Mouse (Mus musculus): ENCODE results near the gene Ccnq. TPM values are rescaled to one million over a fixed set of nuclear protein-coding genes. Genes with fewer than 3 reads are reported as not detected.

Ccnq gene
- polyA plus RNA-seq (2016; fragmentation: Nextera tagmentation; extraction: Ambion mirVana) = 31.3 and 35.3 TPM in 2 replicates

DNA sequence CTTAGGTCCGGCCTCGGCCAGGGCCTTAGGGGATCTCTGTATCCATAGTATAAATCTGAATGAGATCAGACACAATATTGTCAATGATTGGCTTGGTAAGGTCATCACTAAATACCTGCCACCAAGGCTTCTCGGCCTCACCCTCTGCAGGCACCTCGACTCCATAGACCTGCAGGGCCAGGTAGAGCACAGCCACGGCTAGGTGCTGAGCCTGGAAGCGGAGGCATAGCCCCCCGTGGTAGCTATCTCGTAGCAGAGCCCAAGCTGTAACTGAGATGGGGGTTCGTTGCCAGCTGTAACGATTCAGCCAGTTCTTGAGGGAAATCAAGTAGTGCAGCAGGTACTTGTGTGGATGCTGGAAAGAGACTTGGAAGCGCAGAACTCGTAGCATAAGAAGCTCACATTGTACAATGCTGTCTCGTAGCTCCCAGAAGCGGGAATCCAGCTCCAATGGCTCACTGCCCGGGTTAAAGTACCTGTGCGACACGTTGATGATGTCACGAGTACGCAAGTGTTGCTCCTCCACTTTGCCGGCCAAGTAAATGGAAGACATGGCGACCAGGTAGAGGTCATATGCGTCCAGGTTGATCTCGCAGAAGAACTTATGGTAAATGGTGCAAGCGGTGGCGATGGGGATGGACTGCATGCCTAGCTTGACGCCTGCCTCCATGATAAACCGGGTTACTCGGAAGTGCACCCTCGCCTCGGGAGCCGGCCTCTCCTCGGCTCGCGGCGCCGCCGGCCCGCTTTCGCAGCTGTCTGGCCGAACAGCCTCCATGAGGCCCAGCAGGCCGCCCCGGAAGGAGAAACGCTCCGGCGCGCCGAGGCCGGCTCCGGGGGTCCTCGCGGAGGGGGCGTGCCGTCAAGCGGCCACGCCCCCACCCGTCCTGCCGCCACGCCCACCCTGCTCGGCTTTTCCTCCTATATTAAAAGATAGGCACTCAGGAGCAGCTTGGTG, at the start of gene Ccnq:
Ccnq (minus strand) TSS at position 845 of the 958 bp plus-strand sequence.
- Histone ChIP-seq H3K27ac (no peak within 1 kb of the TSS), H3K27me3 (replicated peaks) (no peaks in the 10 kb centered on the region), H3K4me1 (peaks cover 6% of the 10 kb centered on the region), H3K36me3 (0 out of 2 replicates have a peak, but pooled peaks cover 5% of the 10 kb centered on the region), H3K9me3 (no peaks in the 10 kb centered on the region), H3K9ac (peak within 1 kb of the TSS; percentile 61), H3K4me2 (replicated peaks) (peak within 1 kb of the TSS; percentile 77), H3K4me3 (peak within 1 kb of the TSS; percentile 62)
- ATAC-seq (ENCODE audit: low FRiP score, low read depth) = peak; percentile 85
- WGBS = 10% methylated on average over 59 of the region's 59 CpGs

DNA sequence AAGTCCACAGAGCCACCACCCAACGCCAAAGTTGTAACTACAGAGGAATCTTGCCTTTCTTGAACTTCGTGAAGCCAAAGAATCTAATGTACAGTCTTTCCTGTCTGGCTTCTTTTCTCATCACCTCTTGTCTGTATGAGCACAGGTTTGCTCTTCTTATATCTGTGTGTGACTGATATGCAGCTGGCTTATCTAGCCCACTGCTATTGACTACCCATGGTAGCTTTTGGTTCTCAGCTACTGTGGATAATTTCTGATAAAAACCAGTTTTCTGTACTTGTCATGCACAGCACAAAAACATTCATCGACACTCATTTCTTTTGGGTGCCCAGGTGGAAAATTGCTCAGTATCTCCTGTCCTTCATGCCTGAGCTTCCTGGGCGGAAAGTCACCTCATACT, 49.6 kb upstream of the Ccnq start:
- Histone ChIP-seq H3K9ac (no peak overlapping the region), H3K36me3 (no peaks in the 10 kb centered on the region)
- no peak for ATAC-seq (ENCODE audit: low FRiP score, low read depth)

DNA sequence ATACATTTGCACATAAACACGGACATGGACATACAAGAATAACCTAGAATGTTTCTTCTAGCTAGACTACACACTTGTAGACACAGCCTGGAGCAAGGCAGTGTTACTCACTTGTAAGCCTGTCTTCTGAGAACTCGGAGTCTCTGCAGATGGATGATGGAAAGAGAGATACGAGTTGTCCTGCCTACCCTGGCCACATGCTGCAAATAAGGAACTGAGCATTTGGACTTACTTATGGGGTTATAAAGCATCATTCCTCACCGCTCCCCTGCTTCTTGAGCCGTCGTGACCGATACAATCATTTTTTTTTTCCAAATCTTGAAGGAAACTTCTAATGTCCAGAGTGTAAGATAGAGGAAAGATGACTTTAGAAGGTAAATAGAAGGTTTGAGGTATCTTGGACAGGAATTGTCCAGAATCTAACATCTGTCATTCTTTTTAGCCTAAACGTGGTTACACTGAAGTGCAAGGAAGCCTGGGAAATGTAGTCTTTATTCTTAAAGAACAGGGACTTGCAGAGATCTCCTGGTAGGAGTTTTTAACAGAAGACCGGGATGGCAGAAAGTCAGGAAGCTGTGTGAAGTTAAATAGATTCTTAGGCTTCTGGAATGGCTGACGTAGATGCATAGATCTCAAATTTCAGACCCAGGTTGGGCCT, 44.7 kb upstream of the Ccnq start:
- no peak overlapping the region for H3K4me3 ChIP-seq
- no peaks in the 10 kb centered on the region for H3K27me3 ChIP-seq (replicated peaks)
- H3K27ac ChIP-seq = no peak overlapping the region
- peaks cover 15% of the 10 kb centered on the region for H3K4me1 ChIP-seq
- no peak for ATAC-seq (ENCODE audit: low FRiP score, low read depth)
- WGBS = 87% methylated on average over 10 of the region's 10 CpGs
- no peaks in the 10 kb centered on the region for H3K9me3 ChIP-seq
- no peak overlapping the region for H3K9ac ChIP-seq
- no peak overlapping the region for H3K4me2 ChIP-seq (replicated peaks)
- no peaks in the 10 kb centered on the region for H3K36me3 ChIP-seq

More for the DNA sequence above, 49.6 kb upstream of the Ccnq start:
- WGBS = 93% methylated on average over 4 of the region's 4 CpGs
- Histone ChIP-seq H3K4me2 (replicated peaks) (no peak overlapping the region), H3K4me3 (no peak overlapping the region), H3K27me3 (replicated peaks) (no peaks in the 10 kb centered on the region; the same call in 1 of the 2 replicates), H3K4me1 (peaks cover 7% of the 10 kb centered on the region), H3K27ac (no peak overlapping the region), H3K9me3 (no peaks in the 10 kb centered on the region)

DNA sequence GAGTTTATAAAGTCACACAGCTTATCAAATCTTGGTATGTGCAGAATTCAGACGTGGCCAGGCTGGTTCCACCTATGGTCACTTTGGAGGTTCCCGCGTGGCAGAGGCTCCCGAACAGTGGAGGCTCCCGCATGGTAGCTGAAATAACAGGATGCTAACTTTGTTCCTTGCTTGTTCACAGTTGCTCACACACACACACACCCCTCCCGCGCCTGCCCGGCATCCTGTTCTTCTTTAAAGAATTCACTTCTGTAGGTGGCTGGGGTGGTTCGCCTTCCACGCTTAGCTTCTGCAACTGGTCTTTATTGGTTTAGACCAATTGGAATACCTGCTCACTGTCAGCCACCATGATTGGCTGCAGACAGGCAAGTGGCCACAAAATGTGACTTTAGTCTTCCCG, 41.6 kb upstream of the Ccnq start:
- no peak overlapping the region for H3K9ac ChIP-seq
- H3K4me3 ChIP-seq = no peak overlapping the region
- no peaks in the 10 kb centered on the region for H3K36me3 ChIP-seq
- H3K27me3 ChIP-seq (replicated peaks) = no peaks in the 10 kb centered on the region
- no peaks in the 10 kb centered on the region for H3K9me3 ChIP-seq
- H3K4me2 ChIP-seq (replicated peaks) = peak overlapping the region; percentile 40; the same call in 1 of the 2 replicates
- no peak for ATAC-seq (ENCODE audit: low FRiP score, low read depth)
- WGBS = 74% methylated on average over 11 of the region's 11 CpGs
- H3K4me1 ChIP-seq = peaks cover 21% of the 10 kb centered on the region
- no peak overlapping the region for H3K27ac ChIP-seq

DNA sequence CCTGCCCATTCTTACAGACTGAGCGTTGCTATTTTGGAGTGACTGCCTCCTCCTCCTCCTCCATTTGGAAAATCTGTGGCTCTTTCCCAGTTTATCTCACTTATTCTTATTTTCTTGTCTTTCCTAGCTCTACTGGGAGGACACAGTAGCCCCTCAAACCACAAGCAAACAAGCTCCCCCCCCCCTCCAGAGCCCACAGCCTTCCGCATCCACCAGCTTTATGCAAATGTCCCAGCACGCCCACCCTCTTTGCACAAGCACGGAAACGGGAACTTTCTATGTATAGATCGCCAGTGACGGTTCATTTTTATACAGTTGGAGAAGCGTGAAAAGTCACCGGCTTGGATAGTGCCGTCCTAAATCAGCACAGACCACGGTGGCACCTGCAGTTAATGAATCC, 40.9 kb upstream of the Ccnq start:
- Histone ChIP-seq H3K9me3 (no peaks in the 10 kb centered on the region), H3K27me3 (replicated peaks) (no peaks in the 10 kb centered on the region), H3K27ac (peak overlapping the region; percentile 54; the same call in 1 of the 2 replicates), H3K4me2 (replicated peaks) (peak overlapping the region; percentile 40), H3K36me3 (no peaks in the 10 kb centered on the region), H3K4me3 (no peak overlapping the region), H3K4me1 (peaks cover 21% of the 10 kb centered on the region), H3K9ac (no peak overlapping the region)
- 27% methylated on average over 11 of the region's 11 CpGs for WGBS
- 0 out of 2 replicates have a peak, but pooled peaks have one; percentile 35 for ATAC-seq (ENCODE audit: low FRiP score, low read depth)

DNA sequence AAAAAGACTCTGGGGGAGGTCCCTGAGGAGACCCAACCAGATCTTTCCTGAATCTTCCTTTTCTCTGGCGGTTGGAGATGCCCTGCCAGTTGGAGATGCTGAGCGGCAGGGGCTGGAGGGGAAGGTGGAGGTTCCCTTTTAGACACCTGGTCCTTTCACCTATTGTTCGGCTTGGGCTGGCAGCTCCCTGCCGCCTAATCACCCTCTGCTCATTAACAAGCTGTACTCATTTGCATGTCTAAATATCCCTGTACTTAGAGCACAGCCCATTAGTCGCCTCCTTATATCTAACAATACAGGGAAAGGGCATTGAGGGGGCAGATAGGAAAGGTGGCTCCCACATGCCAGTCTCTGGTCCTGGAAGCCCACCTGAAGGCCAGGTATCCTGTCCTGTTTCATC, 40.5 kb upstream of the Ccnq start:
- H3K27ac ChIP-seq = peak overlapping the region; percentile 54
- 27% methylated on average over 5 of the region's 5 CpGs for WGBS
- H3K4me3 ChIP-seq = no peak overlapping the region
- H3K9me3 ChIP-seq = no peaks in the 10 kb centered on the region
- no peaks in the 10 kb centered on the region for H3K36me3 ChIP-seq
- H3K27me3 ChIP-seq (replicated peaks) = no peaks in the 10 kb centered on the region
- H3K9ac ChIP-seq = no peak overlapping the region
- peak; percentile 51; the same call in 1 of the 2 replicates for ATAC-seq (ENCODE audit: low FRiP score, low read depth)
- H3K4me1 ChIP-seq = peaks cover 21% of the 10 kb centered on the region
- peak overlapping the region; percentile 40 for H3K4me2 ChIP-seq (replicated peaks)

DNA sequence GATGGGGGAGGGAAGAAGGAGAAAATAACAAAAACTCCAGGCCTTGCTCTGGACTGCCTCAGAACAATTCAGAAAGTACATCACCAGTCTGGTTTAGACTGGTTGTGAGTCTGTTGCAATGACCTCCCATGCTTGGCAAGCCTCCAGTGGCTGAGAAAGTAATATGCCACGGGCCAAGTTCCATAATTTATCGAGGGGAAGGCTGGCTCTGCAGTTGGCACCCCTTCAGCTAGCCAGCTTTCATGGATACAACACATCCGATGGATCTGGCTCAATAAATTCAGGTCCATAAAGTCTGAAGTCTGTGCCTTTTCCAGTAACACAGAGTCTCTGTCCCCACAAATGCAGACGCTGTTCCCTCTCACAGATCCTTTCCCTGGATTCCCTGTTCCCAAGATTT, 40.1 kb upstream of the Ccnq start:
- peak overlapping the region; percentile 54 for H3K27ac ChIP-seq
- no peaks in the 10 kb centered on the region for H3K36me3 ChIP-seq
- no peak overlapping the region for H3K4me3 ChIP-seq
- 25% methylated on average over 4 of the region's 4 CpGs for WGBS
- no peaks in the 10 kb centered on the region for H3K9me3 ChIP-seq
- peak; percentile 59 for ATAC-seq (ENCODE audit: low FRiP score, low read depth)
- no peak overlapping the region for H3K9ac ChIP-seq
- H3K4me2 ChIP-seq (replicated peaks) = peak overlapping the region; percentile 40; the same call in 1 of the 2 replicates
- peaks cover 23% of the 10 kb centered on the region for H3K4me1 ChIP-seq
- H3K27me3 ChIP-seq (replicated peaks) = no peaks in the 10 kb centered on the region

DNA sequence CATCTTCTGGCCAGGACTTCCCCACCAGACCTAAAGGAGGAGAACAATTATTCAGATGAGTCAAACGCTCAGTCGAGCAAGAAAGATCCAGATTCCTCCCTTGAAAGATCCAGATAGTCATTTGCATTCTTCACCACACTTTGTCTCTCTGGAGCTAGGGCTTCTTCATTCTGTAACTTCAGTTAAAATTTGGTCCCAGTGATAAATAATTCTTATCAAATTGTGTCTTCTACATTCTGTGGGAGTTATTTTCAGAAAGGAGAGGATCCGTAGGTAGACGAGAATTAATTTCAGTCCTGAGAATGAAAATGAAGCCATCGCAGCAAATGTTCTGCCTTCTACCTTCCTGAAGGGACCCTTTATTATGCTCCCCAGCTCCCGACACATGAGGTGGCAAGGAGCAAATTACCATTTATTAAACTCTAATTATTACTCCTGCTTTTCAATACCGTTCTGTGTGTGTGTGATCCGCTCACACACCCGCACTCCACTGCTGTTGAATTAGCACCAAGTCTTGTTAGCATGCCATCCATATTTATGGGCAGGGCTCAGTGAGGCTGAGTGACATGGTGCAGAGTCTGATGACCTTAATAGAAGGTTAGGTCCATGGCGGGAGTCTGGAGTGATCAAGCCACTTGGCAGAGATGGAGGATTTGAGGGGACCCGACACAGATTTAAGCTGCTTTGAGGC, 38.0 kb upstream of the Ccnq start:
- H3K4me1 ChIP-seq = peaks cover 38% of the 10 kb centered on the region
- H3K36me3 ChIP-seq = no peaks in the 10 kb centered on the region
- no peak for ATAC-seq (ENCODE audit: low FRiP score, low read depth)
- no peaks in the 10 kb centered on the region for H3K9me3 ChIP-seq
- WGBS = 79% methylated on average over 11 of the region's 11 CpGs
- H3K27me3 ChIP-seq (replicated peaks) = no peaks in the 10 kb centered on the region
- H3K4me2 ChIP-seq (replicated peaks) = no peak overlapping the region
- H3K4me3 ChIP-seq = no peak overlapping the region
- no peak overlapping the region for H3K9ac ChIP-seq
- H3K27ac ChIP-seq = no peak overlapping the region

DNA sequence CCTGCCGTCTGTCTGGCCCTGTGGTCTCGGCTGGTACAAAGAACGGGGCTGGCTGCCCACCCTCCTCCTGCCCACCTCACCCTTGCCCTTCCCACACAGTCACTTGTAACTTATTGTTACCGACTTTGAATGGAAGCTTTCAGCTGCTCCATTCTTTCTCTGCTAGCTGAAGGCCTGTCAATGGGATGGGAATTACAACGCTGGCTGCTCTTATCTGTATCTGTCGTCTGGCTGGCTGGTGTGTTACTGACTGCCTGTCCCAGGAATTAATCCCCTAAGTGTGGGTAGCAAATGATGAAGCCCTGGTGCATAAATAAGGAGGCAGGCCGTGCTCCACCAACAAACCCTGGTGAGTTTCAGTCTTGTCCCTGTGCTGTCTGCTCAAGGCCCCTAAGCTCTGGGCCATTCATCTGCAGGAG, 34.5 kb upstream of the Ccnq start:
- peak overlapping the region; percentile 16; the same call in 1 of the 2 replicates for H3K4me2 ChIP-seq (replicated peaks)
- WGBS = 12% methylated on average over 7 of the region's 7 CpGs

DNA sequence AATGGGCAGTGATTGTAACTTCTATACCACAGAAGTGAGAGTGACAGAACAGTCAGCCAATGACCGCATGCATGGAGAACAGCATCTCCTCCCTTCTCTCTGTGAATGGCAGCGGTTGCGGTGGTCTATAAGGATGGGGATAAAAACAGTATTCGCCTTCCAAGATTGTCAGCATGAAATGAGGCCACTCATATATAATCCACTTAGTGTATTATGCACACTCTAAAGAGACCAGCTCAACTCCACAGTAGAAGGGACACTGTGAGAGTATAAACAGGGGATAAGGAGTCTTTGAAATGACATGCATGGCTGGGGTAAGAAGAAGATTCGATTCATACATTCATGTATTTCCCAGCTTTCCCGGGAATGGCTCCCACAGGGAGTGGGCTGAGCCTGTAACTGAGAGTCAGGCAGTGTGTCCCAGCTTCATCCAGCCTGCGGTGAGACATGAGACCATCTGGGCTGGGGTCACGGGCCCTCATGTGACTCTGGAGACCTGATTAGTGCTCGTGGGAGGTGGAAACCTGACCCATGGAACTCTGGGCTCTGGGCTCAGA, 31.3 kb upstream of the Ccnq start:
- H3K27ac ChIP-seq = no peak overlapping the region
- H3K9ac ChIP-seq = no peak overlapping the region
- no peak overlapping the region for H3K4me2 ChIP-seq (replicated peaks)
- H3K4me1 ChIP-seq = peaks cover 24% of the 10 kb centered on the region
- H3K27me3 ChIP-seq (replicated peaks) = no peaks in the 10 kb centered on the region; the same call in 1 of the 2 replicates
- no peaks in the 10 kb centered on the region for H3K36me3 ChIP-seq
- 77% methylated on average over 9 of the region's 9 CpGs for WGBS
- H3K9me3 ChIP-seq = no peaks in the 10 kb centered on the region
- H3K4me3 ChIP-seq = no peak overlapping the region
- no peak for ATAC-seq (ENCODE audit: low FRiP score, low read depth)

More for the DNA sequence above, 34.5 kb upstream of the Ccnq start:
- Histone ChIP-seq H3K36me3 (no peaks in the 10 kb centered on the region), H3K27me3 (replicated peaks) (no peaks in the 10 kb centered on the region; the same call in 1 of the 2 replicates), H3K27ac (no peak overlapping the region), H3K9ac (no peak overlapping the region), H3K9me3 (no peaks in the 10 kb centered on the region), H3K4me1 (peaks cover 26% of the 10 kb centered on the region), H3K4me3 (no peak overlapping the region)
- ATAC-seq (ENCODE audit: low FRiP score, low read depth) = peak; percentile 87

DNA sequence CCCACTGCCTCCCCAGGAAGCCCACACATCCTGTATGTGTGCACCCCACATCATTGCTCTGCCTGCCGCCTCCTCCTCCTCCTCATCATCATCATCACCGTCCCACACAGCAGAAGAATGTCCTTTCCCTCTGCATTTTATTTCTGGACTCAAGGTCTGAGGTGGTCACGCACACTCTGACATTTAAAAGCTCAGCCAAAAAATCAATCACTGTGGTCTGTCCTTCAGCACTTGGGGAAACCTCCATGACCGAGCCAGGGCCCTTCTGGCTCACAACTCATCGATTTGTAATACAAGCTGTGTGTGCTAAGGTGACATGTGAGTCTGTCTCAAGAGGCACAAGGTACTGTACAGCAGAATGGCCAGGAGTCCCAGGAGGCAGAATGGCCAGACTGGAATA, 30.8 kb upstream of the Ccnq start:
- Histone ChIP-seq H3K4me1 (peaks cover 27% of the 10 kb centered on the region), H3K36me3 (no peaks in the 10 kb centered on the region), H3K4me3 (no peak overlapping the region), H3K9me3 (no peaks in the 10 kb centered on the region), H3K9ac (no peak overlapping the region), H3K27me3 (replicated peaks) (no peaks in the 10 kb centered on the region; the same call in 1 of the 2 replicates), H3K27ac (no peak overlapping the region), H3K4me2 (replicated peaks) (no peak overlapping the region)
- no peak for ATAC-seq (ENCODE audit: low FRiP score, low read depth)
- WGBS = 81% methylated on average over 5 of the region's 5 CpGs
